Mouse (Mus musculus): ENCODE data around the gene Bdkrb1.
A peak's percentile ranks its signal among the peaks of the same experiment; 100 is the strongest.

Gene Bdkrb1

GRCm38 (mm10) chr12:105602581-105603210, at the start of gene Bdkrb1:
Gene Bdkrb1, plus strand, starts transcription at chr12:105603085.
- no peak for DNase-seq (ENCODE audit: low spot score)

- no peak for DNase-seq (ENCODE audit: low spot score)
These were observed 48.6 kb upstream of the Bdkrb1 start for GRCm38 (mm10) chr12:105554151-105554772.

- no peak for DNase-seq (ENCODE audit: low spot score)
These were observed 47.7 kb upstream of the Bdkrb1 start for GRCm38 (mm10) chr12:105555172-105555571.

GRCm38 (mm10) chr12:105557250-105557925, 45.5 kb upstream of the Bdkrb1 start:
- no peak for DNase-seq (ENCODE audit: low spot score)

GRCm38 (mm10) chr12:105561007-105561534, 41.8 kb upstream of the Bdkrb1 start:
- DNase-seq (ENCODE audit: low spot score): no peak

- DNase-seq (ENCODE audit: low spot score): no peak
These were observed 40.6 kb upstream of the Bdkrb1 start for GRCm38 (mm10) chr12:105562056-105562820.

GRCm38 (mm10) chr12:105562936-105563680, 39.8 kb upstream of the Bdkrb1 start, which contains the start of gene Bdkrb2:
Gene Bdkrb2, plus strand, starts transcription at chr12:105563226.
- peak; percentile 57 for DNase-seq (ENCODE audit: low spot score)

GRCm38 (mm10) chr12:105563726-105564275, 39.1 kb upstream of the Bdkrb1 start:
- DNase-seq (ENCODE audit: low spot score): no peak

GRCm38 (mm10) chr12:105565221-105565620, 37.7 kb upstream of the Bdkrb1 start:
- DNase-seq (ENCODE audit: low spot score): no peak

GRCm38 (mm10) chr12:105571867-105572266, 31.0 kb upstream of the Bdkrb1 start:
- no peak for DNase-seq (ENCODE audit: low spot score)

- no peak for DNase-seq (ENCODE audit: low spot score)
These were observed 30.3 kb upstream of the Bdkrb1 start for GRCm38 (mm10) chr12:105572622-105573021.

GRCm38 (mm10) chr12:105574356-105574755, 28.5 kb upstream of the Bdkrb1 start:
- DNase-seq (ENCODE audit: low spot score): no peak

GRCm38 (mm10) chr12:105580490-105580889, 22.4 kb upstream of the Bdkrb1 start:
- no peak for DNase-seq (ENCODE audit: low spot score)

GRCm38 (mm10) chr12:105582486-105582885, 20.4 kb upstream of the Bdkrb1 start:
- no peak for DNase-seq (ENCODE audit: low spot score)

- peak; percentile 47 for DNase-seq (ENCODE audit: low spot score)
These were observed 19.4 kb upstream of the Bdkrb1 start for GRCm38 (mm10) chr12:105583484-105583883.

GRCm38 (mm10) chr12:105584851-105585250, 18.0 kb upstream of the Bdkrb1 start:
- DNase-seq (ENCODE audit: low spot score): peak; percentile 84

- DNase-seq (ENCODE audit: low spot score): no peak
These were observed 15.4 kb upstream of the Bdkrb1 start for GRCm38 (mm10) chr12:105587526-105587925.

- DNase-seq (ENCODE audit: low spot score): no peak
These were observed 12.1 kb upstream of the Bdkrb1 start for GRCm38 (mm10) chr12:105590786-105591185.

- no peak for DNase-seq (ENCODE audit: low spot score)
These were observed 10.5 kb upstream of the Bdkrb1 start for GRCm38 (mm10) chr12:105592361-105592761.

GRCm38 (mm10) chr12:105593471-105593870, 9.4 kb upstream of the Bdkrb1 start:
- DNase-seq (ENCODE audit: low spot score): no peak

GRCm38 (mm10) chr12:105597135-105597534, 5.8 kb upstream of the Bdkrb1 start:
- DNase-seq (ENCODE audit: low spot score): no peak
